Mouse (Mus musculus): ENCODE results near the gene Gm5447. TPM values are rescaled to one million over a fixed set of nuclear protein-coding genes. Genes with fewer than 3 reads are reported as not detected.

The Gm5447 gene
- polyA plus RNA-seq, 1 experiment from 2014 or later: 0.06 TPM

GRCm38 (mm10) chr13:31004458-31004857 is 30.5 kb downstream of the Gm5447 start:
- Histone ChIP-seq H3K27ac (ENCODE audit: low read length) (no peak overlapping the region), H3K4me3 (ENCODE audit: low read depth, low read length) (0 out of 2 replicates have a peak overlapping the region, but pooled peaks have one; percentile 9), H3K9ac (replicated peaks; ENCODE audit: low read depth) (no peak overlapping the region), H3K27me3 (replicated peaks; ENCODE audit: insufficient read depth, low read length) (no peaks in the 10 kb centered on the region), H3K36me3 (ENCODE audit: insufficient read depth, low read length) (no peaks in the 10 kb centered on the region), H3K4me2 (replicated peaks; ENCODE audit: low read depth, low read length) (peak overlapping the region; percentile 41), H3K9me3 (ENCODE audit: low read length) (no peaks in the 10 kb centered on the region), H3K4me1 (ENCODE audit: insufficient read depth, low read depth, low read length) (no peaks in the 10 kb centered on the region)
- WGBS: 27% methylated on average over 12 of the region's 12 CpGs
- DNase-seq (ENCODE audit: low spot score) (no peak), ATAC-seq (no peak)
- TF ChIP-seq CTCF (IDR thresholded peaks at IDR 0.05): no peak
- no peak for TF ChIP-seq EP300 (IDR thresholded peaks at IDR 0.05)

GRCm38 (mm10) chr13:31004995-31005394 is 31.0 kb downstream of the Gm5447 start:
- H3K9me3 ChIP-seq (ENCODE audit: low read length): no peaks in the 10 kb centered on the region
- peak overlapping the region; percentile 41 for H3K4me2 ChIP-seq (replicated peaks; ENCODE audit: low read depth, low read length)
- DNase-seq (ENCODE audit: low spot score) (peak; percentile 48), ATAC-seq (peak; percentile 56)
- H3K27ac ChIP-seq (ENCODE audit: low read length): no peak overlapping the region
- H3K27me3 ChIP-seq (replicated peaks; ENCODE audit: insufficient read depth, low read length): no peaks in the 10 kb centered on the region
- WGBS: 47% methylated on average over 4 of the region's 4 CpGs
- no peak for TF ChIP-seq EP300 (IDR thresholded peaks at IDR 0.05)
- TF ChIP-seq CTCF (IDR thresholded peaks at IDR 0.05): no peak
- 0 out of 2 replicates have a peak overlapping the region, but pooled peaks have one; percentile 9 for H3K4me3 ChIP-seq (ENCODE audit: low read depth, low read length)
- H3K9ac ChIP-seq (replicated peaks; ENCODE audit: low read depth): no peak overlapping the region
- H3K36me3 ChIP-seq (ENCODE audit: insufficient read depth, low read length): no peaks in the 10 kb centered on the region
- H3K4me1 ChIP-seq (ENCODE audit: insufficient read depth, low read depth, low read length): no peaks in the 10 kb centered on the region

- Histone ChIP-seq H3K9ac (replicated peaks; ENCODE audit: low read depth) (no peak overlapping the region), H3K4me1 (ENCODE audit: insufficient read depth, low read depth, low read length) (no peaks in the 10 kb centered on the region), H3K9me3 (ENCODE audit: low read length) (no peaks in the 10 kb centered on the region), H3K27me3 (replicated peaks; ENCODE audit: insufficient read depth, low read length) (no peaks in the 10 kb centered on the region), H3K4me2 (replicated peaks; ENCODE audit: low read depth, low read length) (no peak overlapping the region), H3K4me3 (ENCODE audit: low read depth, low read length) (no peak overlapping the region), H3K36me3 (ENCODE audit: insufficient read depth, low read length) (no peaks in the 10 kb centered on the region), H3K27ac (ENCODE audit: low read length) (no peak overlapping the region)
- ATAC-seq (0 out of 2 replicates have a peak, but pooled peaks have one; percentile 25), DNase-seq (ENCODE audit: low spot score) (peak; percentile 19)
- WGBS: 85% methylated on average over 3 of the region's 3 CpGs
- no peak for TF ChIP-seq CTCF (IDR thresholded peaks at IDR 0.05)
- no peak for TF ChIP-seq EP300 (IDR thresholded peaks at IDR 0.05)
Measured at GRCm38 (mm10) chr13:31017545-31017944, 43.5 kb downstream of the Gm5447 start.

- no peak overlapping the region for H3K4me3 ChIP-seq (ENCODE audit: low read depth, low read length)
- peak; percentile 67 for ATAC-seq
- H3K27ac ChIP-seq (ENCODE audit: low read length): no peak overlapping the region
- TF ChIP-seq EP300 (IDR thresholded peaks at IDR 0.05) (no peak; the same call in 1 of the 2 replicates), CTCF (IDR thresholded peaks at IDR 0.05) (no peak)
- no peaks in the 10 kb centered on the region for H3K27me3 ChIP-seq (replicated peaks; ENCODE audit: insufficient read depth, low read length)
- H3K9ac ChIP-seq (replicated peaks; ENCODE audit: low read depth): no peak overlapping the region
- no peaks in the 10 kb centered on the region for H3K9me3 ChIP-seq (ENCODE audit: low read length)
- H3K4me1 ChIP-seq (ENCODE audit: insufficient read depth, low read depth, low read length): no peaks in the 10 kb centered on the region
- DNase-seq (ENCODE audit: low spot score): peak; percentile 53
- WGBS: 37% methylated on average over 4 of the region's 4 CpGs
- H3K4me2 ChIP-seq (replicated peaks; ENCODE audit: low read depth, low read length): no peak overlapping the region
- no peaks in the 10 kb centered on the region for H3K36me3 ChIP-seq (ENCODE audit: insufficient read depth, low read length)
Measured at GRCm38 (mm10) chr13:31021514-31021913, 47.5 kb downstream of the Gm5447 start.

- peak; percentile 46 for ATAC-seq
- H3K4me2 ChIP-seq (replicated peaks; ENCODE audit: low read depth, low read length): no peak overlapping the region
- H3K9me3 ChIP-seq (ENCODE audit: low read length): no peaks in the 10 kb centered on the region
- H3K27ac ChIP-seq (ENCODE audit: low read length): no peak overlapping the region
- peak; percentile 76 for DNase-seq (ENCODE audit: low spot score)
- H3K9ac ChIP-seq (replicated peaks; ENCODE audit: low read depth): no peak overlapping the region
- TF ChIP-seq EP300 (IDR thresholded peaks at IDR 0.05): no peak
- TF ChIP-seq CTCF (IDR thresholded peaks at IDR 0.05): no peak
- H3K4me3 ChIP-seq (ENCODE audit: low read depth, low read length): no peak overlapping the region
- H3K36me3 ChIP-seq (ENCODE audit: insufficient read depth, low read length): no peaks in the 10 kb centered on the region
- H3K27me3 ChIP-seq (replicated peaks; ENCODE audit: insufficient read depth, low read length): no peaks in the 10 kb centered on the region
- WGBS: 30% methylated on average over 6 of the region's 6 CpGs
- H3K4me1 ChIP-seq (ENCODE audit: insufficient read depth, low read depth, low read length): no peaks in the 10 kb centered on the region
Measured at GRCm38 (mm10) chr13:31021927-31022326, 47.9 kb downstream of the Gm5447 start.

- DNase-seq (ENCODE audit: low spot score): no peak
- H3K4me1 ChIP-seq (ENCODE audit: insufficient read depth, low read depth, low read length): no peaks in the 10 kb centered on the region
- no peak overlapping the region for H3K4me3 ChIP-seq (ENCODE audit: low read depth, low read length)
- TF ChIP-seq CTCF (IDR thresholded peaks at IDR 0.05) (no peak), EP300 (IDR thresholded peaks at IDR 0.05) (no peak)
- no peaks in the 10 kb centered on the region for H3K36me3 ChIP-seq (ENCODE audit: insufficient read depth, low read length)
- H3K27me3 ChIP-seq (replicated peaks; ENCODE audit: insufficient read depth, low read length): no peaks in the 10 kb centered on the region
- 48% methylated on average over 3 of the region's 3 CpGs for WGBS
- no peak overlapping the region for H3K27ac ChIP-seq (ENCODE audit: low read length)
- no peak overlapping the region for H3K9ac ChIP-seq (replicated peaks; ENCODE audit: low read depth)
- H3K9me3 ChIP-seq (ENCODE audit: low read length): no peaks in the 10 kb centered on the region
- ATAC-seq: no peak
- no peak overlapping the region for H3K4me2 ChIP-seq (replicated peaks; ENCODE audit: low read depth, low read length)
Measured at GRCm38 (mm10) chr13:31023664-31024063, 49.7 kb downstream of the Gm5447 start.

Other genes with a start within 250 kb of the Gm5447 start
- gene Irf4, start 225.0 kb upstream of the Gm5447 start, polyA plus RNA-seq (2015; fragmentation: Nextera tagmentation; extraction: Ambion mirVana): 0.21 and 0.33 TPM in 2 replicates
- 0.19 TPM in 1 of 2 replicates, not detected in the other for gene Hus1b, start 26.4 kb upstream of the Gm5447 start, polyA plus RNA-seq (2015; fragmentation: Nextera tagmentation; extraction: Ambion mirVana)
- gene Exoc2, start 111 bp upstream of the Gm5447 start, polyA plus RNA-seq (2015; fragmentation: Nextera tagmentation; extraction: Ambion mirVana): 17.1 and 21.3 TPM in 2 replicates